Mouse (Mus musculus): Measurements from ENCODE around the gene Nek1. TPM values are rescaled to one million over a fixed set of nuclear protein-coding genes. Genes with fewer than 3 reads are reported as not detected.

The Nek1 gene
- total RNA-seq (2023): 12.4 TPM

DNA sequence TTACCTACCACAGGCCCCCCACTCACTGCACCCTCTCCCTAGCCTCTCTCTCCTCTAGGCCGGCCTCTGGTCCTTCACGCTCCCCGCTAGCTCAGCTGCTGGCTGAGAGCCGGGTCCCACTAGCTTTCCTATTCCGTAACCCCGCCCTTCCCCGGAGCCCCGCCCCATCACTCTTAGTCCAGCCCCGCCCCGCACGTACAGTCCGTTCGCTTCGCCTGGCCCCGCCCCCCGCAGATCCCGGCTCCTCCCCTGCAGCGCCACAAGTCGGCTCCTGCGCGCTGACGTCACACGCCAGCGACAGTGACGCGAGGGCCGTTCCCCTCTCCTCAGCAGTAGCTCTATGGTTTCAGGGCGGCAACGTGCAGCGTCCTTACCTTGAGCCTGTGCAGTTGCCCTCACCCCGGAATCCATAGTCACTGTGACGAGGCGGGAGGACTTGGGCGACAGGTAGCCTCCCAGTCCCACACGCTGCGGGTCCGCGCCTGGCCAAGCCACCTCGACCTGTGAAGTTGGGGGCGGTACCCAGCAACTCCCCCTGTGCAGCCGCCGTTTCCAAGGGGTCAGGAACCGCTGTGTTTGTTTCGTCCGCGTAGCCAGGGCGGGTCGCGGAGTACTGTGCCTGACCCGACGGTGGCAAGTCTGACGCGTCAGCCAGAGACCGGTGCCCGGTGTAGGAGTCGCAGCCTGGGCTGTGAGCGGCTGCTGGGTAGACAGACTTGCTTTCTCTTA lies at the start of gene Nek1:
Nek1 (plus strand) TSS at position 286 of the 729 bp plus-strand sequence.

DNA sequence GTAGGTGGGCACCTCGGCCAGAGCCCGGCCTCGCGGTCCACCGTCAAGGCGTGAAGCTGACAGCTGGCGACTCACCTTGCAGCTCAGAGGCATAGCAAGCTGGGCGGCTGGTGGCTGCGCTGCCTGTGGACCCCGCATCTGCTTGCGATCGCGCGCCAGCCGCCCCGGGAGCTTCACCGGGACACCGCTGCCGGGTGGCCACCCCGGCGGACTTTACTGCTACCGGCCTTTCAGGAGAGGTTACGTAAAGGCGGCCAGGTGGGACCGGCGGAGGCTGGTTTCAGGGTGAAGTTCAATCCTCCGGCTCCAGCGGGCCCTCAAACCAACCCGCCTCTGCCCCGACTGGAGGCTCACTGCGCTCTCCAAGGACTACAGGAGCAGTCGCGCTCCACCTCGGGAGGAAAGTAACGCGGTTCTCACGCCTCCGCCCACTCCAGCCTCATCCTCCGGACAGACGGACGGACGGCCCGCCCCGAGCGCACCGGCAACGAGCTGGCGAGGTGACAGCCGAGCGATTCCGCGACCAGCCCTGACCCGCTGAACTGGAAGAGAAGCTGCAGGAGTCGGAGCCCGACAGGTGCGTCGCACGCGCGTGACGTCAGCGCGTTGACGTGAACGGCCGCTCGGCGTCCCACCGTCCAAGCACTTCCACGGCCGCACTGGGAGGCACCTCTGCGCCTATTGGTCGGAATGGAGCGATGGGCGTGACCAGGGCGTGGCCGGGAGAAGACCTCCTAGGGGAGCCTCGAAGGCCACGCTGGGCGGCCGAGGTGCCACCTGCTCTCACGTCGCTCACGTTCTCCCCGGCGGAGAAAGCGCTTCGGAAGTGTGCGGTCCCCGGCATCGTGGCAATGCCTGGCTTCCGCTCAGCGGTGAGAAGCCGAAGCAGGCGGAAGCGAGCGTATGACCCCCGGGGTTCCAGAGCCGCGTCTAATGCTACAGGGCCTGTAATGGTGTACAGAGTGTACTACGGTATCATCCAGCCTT lies 10.0 kb upstream of the Nek1 start, which contains the start of gene Clcn3:
Clcn3 (minus strand) TSS at position 600 of the 987 bp plus-strand sequence.

Other genes starting within 250 kb of the Nek1 start
- 37.7 TPM for gene Hpf1, start 102.8 kb upstream of the Nek1 start, total RNA-seq (2023)
- 41.8 TPM for gene Clcn3, start 9.9 kb upstream of the Nek1 start, total RNA-seq (2023)
- 4.5 TPM for gene Sh3rf1, start 230.7 kb downstream of the Nek1 start, total RNA-seq (2023)

Data from CD4-positive naive resting alpha-beta T cell, adult 76 days (primary cell).